16 mouse cellular contexts compared by ENCODE assay signal in genomic region chr6:120912931-120913330, GRCm38 (mm10). TPM values are rescaled to one million over a fixed set of nuclear protein-coding genes. Genes with fewer than 3 reads are reported as not detected.
A peak's percentile ranks its signal among the peaks of the same experiment; 100 is the strongest.
DNase-seq lines count a peak whose midpoint lies in the region; ATAC-seq lines count a peak whose summit lies in the region.
"Had no signal": no experiment of that assay in that cellular context is flagged by ENCODE, and none has a peak within 500 bp of the region (broad histone marks: within the 10 kb centered on the region; RNA-seq: fewer than 3 reads in every experiment).

No protein-coding gene starts in this region.

- peaks cover 14% of the 10 kb centered on the region for H3K4me1 ChIP-seq in kidney, embryonic 16.5 days (ENCODE audit: insufficient read depth, low read length)
- H3K4me1 ChIP-seq in liver, embryonic 15.5 days (replicated peaks): peaks cover 67% of the 10 kb centered on the region

- no peaks in the 10 kb centered on the region for H3K36me3 ChIP-seq in kidney, embryonic 16.5 days (ENCODE audit: insufficient read depth, low read length)
- H3K36me3 ChIP-seq in liver, embryonic 15.5 days (replicated peaks): no peaks in the 10 kb centered on the region; the same call in 1 of the 2 replicates
- H3K36me3 ChIP-seq: embryonic facial prominence, embryonic 15.5 days; neural tube, embryonic 12.5 days had no signal

- WGBS in kidney, embryonic 16.5 days: 67% methylated on average over 2 of the region's 2 CpGs
- WGBS in liver, embryonic 15.5 days (ENCODE audit: insufficient replicate concordance): 48% methylated on average over 2 of the region's 2 CpGs

- no peak overlapping the region for H3K4me2 ChIP-seq in kidney, embryonic 16.5 days (replicated peaks; ENCODE audit: low read depth, low read length)
- H3K4me2 ChIP-seq in liver, embryonic 15.5 days: no peak overlapping the region
- H3K4me2 ChIP-seq: embryonic facial prominence, embryonic 15.5 days; neural tube, embryonic 12.5 days had no signal

- H3K27ac ChIP-seq in kidney, embryonic 16.5 days (ENCODE audit: low read length): no peak overlapping the region
- peak overlapping the region; percentile 24; the same call in 1 of the 2 replicates for H3K27ac ChIP-seq in liver, embryonic 15.5 days (replicated peaks)
- H3K27ac ChIP-seq: embryonic facial prominence, embryonic 15.5 days; hindbrain, postnatal 0 days; layer of hippocampus, adult 2 months; neural tube, embryonic 12.5 days had no signal

- H3K27me3 ChIP-seq in kidney, embryonic 16.5 days (ENCODE audit: insufficient read depth, low read length): no peaks in the 10 kb centered on the region
- H3K27me3 ChIP-seq in liver, embryonic 15.5 days: no peaks in the 10 kb centered on the region
- H3K27me3 ChIP-seq: embryonic facial prominence, embryonic 15.5 days; neural tube, embryonic 12.5 days had no signal

- ATAC-seq in kidney, embryonic 16.5 days (ENCODE audit: low FRiP score, low TSS enrichment): no peak
- no peak for ATAC-seq in liver, embryonic 15.5 days (ENCODE audit: insufficient read depth)
- ATAC-seq: forebrain, postnatal 0 days; hindbrain, postnatal 0 days; midbrain, embryonic 16.5 days had no signal

- H3K9me3 ChIP-seq in kidney, embryonic 16.5 days (ENCODE audit: low read length): no peaks in the 10 kb centered on the region
- H3K9me3 ChIP-seq in liver, embryonic 15.5 days (replicated peaks): no peaks in the 10 kb centered on the region
- H3K9me3 ChIP-seq: embryonic facial prominence, embryonic 15.5 days; neural tube, embryonic 12.5 days had no signal

- no peak overlapping the region for H3K4me3 ChIP-seq in kidney, embryonic 16.5 days (ENCODE audit: low read length)
- H3K4me3 ChIP-seq in liver, embryonic 15.5 days (replicated peaks): no peak overlapping the region
- H3K4me3 ChIP-seq: embryonic facial prominence, embryonic 15.5 days; layer of hippocampus, adult 2 months; neural tube, embryonic 12.5 days had no signal

- no peak overlapping the region for H3K9ac ChIP-seq in kidney, embryonic 16.5 days (replicated peaks; ENCODE audit: low read length)
- H3K9ac ChIP-seq in liver, embryonic 15.5 days: no peak overlapping the region
- H3K9ac ChIP-seq: embryonic facial prominence, embryonic 15.5 days; forebrain, postnatal 0 days; neural tube, embryonic 12.5 days had no signal

- DNase-seq in kidney, adult 18-20 months: peak; percentile 59
- peak; percentile 38 for DNase-seq in MN1 (ENCODE audit: low spot score)
- DNase-seq in induced T-regulatory cell, adult 2 months (ENCODE audit: low read depth): peak; percentile 34
- DNase-seq in Muller cell, postnatal 12 days (ENCODE audit: inconsistent ontology term): no peak
- DNase-seq in right cerebral cortex, adult 18-20 months: no peak
- DNase-seq: cerebellum, postnatal 25 days; forebrain, postnatal 0 days; lung, postnatal 36 days; thymus, adult 18-20 months had no signal

RNA-seq across cellular contexts. Expression of gene Bid, which starts 3.7 kb away (rescaled TPM):
- polyA plus RNA-seq in kidney, embryonic 16.5 days (2015; fragmentation: Nextera tagmentation; extraction: Ambion mirVana): 26.8 and 29.1 TPM in 2 replicates
- polyA plus RNA-seq in liver, embryonic 15.5 days (2015; fragmentation: Nextera tagmentation; extraction: Ambion mirVana): 22.0 TPM in 2 replicates

Comparison
In these comparisons a context has a peak if more than half of its experiments do, and no peak if none do; other contexts are left out.
1. DNase-seq: peak in kidney, adult 18-20 months (single experiment), MN1 (single experiment) and induced T-regulatory cell, adult 2 months (single experiment); none in Muller cell, postnatal 12 days (single experiment) and right cerebral cortex, adult 18-20 months (single experiment).